Mouse (Mus musculus): Measurements from ENCODE around the gene Cd68. TPM values are rescaled to one million over a fixed set of nuclear protein-coding genes. Genes with fewer than 3 reads are reported as not detected.
A peak's percentile ranks its signal among the peaks of the same experiment; 100 is the strongest.
"Not testable (repeated sequence)": the region's sequence is repeated elsewhere in the genome, so short reads cannot be mapped to it uniquely, and the experiment has no call there.

Cd68 gene
- total RNA-seq, 2 experiments from 2014 or later = 11.9 to 13.5 TPM

DNA sequence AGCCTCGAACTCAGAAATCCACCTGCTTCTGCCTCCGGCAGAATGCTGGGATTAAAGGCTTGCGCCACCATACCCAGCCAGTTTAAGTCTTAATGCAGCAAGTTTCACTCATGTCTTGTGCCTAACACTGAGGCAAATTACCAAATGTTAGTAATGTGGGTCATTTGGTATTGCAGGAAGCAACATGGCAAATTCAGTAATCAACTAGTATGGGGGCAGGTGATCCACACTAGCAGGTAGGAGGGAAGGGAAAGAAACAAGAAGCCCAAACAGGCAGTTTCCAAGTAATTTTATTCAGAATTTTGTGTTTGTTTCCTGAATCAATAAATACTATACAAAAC lies 682 bp upstream of the Cd68 start:
- no peak for DNase-seq

DNA sequence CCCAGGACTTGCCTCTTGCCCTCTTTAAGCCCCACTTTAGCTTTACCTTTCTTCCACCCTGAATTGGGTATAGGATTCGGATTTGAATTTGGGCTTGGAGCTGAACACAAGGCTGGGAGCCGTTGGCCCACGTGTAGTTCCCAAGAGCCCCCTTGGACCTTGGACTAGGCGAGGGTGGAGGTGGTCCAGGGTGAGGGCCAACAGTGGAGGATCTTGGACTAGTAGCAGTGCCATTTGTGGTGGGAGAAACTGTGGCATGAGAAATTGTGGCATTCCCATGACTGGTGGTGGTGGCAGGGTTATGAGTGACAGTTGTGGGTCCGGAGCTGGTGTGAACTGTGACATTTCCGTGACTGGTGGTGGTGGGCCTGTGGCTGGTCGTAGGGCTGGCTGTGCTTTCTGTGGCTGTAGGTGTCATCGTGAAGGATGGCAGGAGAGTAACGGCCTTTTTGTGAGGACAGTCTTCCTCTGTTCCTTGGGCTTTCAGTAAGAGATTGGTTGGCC lies 444 bp downstream of the Cd68 start:
- DNase-seq = no peak

DNA sequence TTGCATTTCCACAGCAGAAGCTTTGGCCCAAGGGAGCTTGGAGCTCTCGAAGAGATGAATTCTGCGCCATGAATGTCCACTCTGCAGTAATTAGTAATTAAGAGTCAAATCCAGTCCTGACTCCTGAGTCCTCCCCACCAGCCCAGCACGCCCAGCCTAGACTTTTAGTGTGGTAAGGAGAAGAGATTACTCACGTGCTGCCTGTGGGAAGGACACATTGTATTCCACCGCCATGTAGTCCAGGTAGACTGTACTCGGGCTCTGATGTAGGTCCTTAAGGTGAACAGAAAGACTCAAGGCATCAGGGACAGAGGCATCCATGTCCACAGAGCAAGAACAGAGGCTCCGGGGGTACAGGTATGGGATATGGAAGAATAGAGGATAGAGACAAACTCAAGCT lies 1.1 kb downstream of the Cd68 start:
- DNase-seq = no peak

DNA sequence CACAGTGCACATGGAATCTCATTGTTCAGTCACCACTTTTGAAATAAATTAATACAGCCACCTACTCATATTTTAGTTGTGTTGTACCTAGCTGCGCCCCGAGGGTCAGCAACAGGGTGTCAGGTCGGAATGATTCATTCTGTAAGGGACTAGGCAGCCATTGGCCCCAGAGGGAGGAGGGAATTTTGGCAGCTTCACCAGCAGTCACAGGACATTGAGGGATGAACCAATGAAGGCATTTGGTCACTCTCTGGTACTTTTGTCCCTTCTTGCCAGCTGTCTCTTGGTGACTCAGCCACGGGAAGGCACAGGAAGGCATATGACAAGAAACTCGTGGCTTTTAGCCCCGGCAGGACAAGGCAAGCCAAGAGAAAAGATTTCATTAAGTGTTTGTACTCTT lies 2.2 kb downstream of the Cd68 start:
- no peak for DNase-seq

DNA sequence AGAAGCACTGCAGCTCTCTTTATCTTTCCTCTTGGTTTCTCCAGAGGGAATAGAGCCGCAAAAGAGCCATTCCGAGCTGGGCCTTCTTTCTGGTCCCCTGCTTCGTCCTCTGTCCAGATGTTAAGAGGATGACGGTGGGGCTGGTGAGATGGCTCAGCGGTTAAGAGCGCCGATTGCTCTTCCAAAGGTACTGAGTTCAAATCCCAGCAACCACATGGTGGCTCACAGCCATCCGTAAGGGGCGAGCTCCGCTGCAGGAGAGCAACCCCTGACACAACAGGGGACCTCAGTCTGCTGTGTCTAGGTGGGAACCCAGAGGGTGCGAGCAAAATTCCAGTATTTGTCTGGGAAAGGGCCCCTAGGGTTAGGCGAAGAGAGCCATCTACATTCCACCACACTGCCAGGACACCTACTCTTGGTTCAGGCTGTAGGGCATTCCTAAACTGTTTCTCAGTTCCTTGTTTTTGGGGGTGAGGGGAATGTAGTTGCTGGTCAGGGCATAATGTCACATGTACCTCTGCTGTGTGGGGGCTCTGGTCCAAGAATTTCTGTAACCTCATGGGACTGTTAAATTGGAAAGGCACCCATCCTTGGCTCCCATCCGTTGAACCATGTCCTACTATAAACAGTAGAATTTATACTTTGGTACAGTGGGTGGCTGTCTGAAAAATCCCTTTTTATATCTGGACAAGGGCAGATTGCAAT lies 2.8 kb downstream of the Cd68 start:
- no peak for DNase-seq

DNA sequence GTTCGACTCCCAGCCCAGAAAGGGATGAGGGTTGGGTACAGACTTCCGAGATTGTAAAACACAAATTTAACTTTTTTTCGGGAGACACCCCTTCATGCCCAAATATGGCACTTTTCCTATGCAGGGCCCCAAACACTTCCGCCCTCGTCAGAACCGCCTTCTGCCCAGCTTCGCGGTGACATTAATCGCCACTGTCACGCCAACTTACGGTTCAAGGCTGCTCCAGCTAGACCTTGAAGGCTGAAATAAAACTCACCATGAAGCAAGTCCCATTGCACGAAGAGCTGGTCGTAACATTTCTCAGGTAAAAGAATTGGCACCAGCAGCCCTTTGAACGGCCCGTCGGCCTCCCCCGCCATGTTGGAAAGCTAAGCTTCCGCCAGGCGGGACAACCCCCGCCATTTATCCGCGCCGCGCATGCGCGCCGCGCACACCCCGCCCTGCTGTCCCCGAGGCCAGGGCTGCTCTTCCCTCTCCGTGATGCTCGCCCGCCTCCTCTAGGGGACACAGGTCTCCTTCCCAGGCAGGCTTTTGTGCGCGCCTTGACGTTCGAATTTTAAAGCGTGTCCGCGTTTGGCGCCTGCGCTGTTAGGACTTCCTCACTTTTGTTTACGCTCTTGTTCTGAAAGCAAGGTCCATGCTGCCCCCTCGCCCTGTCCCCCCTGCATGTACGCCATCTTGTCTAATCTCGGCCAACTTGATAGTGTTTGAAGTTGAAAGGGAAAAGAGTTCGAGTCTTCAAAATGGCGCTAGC lies 3.6 kb downstream of the Cd68 start, which contains the start of gene Mpdu1:
Gene Mpdu1, minus strand, starts transcription at position 430 of the 754 bp plus-strand sequence.
- DNase-seq = peak; percentile 94 to 95

DNA sequence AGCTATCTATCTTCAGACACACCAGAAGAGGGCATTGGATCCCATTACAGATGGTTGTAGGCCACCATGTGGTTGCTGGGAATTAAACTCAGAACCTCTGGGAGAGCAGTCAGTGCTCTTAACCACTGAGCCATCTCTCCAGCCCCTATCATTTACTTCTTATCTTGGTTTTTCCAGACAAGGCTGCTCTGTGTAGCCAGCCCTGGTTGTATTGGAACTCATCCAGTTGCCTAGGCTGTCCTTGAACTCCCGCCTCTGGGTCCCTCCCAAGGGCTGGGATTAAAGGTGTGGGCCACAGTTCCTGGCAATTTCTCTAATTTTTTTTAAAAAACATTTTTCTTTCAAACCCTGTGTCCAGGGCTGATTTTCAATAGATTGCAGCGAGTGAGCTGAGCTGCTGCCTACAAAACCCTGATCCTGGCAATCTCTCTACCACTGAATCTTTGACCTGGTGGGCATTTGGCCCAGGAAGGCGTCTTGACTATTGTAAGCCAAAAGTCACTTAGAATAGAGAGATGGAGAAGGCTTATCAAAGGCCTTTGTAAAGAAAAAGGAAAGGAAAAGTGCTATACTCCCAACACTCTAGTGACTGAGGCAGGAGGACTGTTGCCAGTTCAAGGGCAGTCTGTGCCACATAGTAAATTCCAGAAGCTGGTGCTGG lies 4.6 kb downstream of the Cd68 start:
- DNase-seq = no peak

DNA sequence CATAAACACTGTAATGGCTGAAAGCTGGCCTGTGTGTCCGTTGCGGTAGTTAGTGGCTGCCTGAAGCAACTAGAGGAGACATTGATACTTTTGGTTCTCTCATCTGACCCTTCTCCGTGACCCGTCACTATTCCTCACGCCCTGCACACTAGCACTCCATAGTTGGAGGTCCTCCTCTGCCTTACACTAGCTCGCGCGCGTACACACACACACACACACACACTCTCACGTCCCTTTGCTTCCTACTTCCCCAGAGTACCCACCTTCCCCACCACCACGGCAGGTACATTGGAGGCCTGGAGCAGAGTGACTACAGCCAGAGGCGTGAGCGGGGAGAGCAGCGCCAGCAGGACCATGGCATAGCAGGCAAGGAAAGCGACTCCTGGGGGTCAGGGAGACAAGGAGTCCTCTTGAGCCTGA lies 8.5 kb downstream of the Cd68 start:
- no peak for DNase-seq

DNA sequence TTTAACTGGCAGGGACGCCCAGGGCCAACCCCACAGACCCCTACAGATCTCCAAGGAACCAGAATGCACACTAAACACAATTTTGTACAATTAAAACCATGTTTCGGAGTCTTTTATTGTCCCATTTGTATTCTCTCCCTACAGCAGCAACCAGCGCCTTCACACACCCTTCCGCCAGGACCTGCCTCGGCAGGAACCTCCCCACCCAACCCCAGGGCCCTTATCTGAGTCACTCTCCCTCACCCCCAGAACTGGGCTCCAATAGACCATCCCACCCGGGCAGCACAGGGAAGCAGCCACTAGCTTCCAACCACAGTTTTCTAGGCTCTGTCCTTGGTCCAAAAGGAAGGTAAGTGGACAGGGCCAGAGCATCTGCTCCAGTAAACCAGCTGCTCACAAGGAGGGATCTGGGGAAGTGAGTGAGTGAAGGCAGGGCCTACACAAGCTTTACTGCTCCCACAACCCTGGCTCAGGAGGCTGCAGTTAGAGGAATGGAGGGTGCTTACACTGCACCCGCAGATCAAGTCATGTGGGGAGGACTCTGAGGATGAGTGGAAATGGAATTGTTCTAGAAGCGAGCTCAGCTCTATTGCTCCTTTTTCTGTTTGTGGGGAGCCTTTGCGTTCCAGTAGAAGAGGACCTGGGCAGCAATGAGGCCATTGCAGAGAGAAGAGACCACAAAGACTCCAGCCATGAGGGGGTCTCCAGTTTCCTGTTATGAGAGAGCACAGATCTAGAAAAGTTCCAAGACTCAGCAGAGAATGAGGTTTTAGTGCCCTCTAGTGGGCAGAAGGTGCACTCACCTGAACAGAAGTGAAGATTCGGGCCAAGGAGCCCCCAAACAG lies 9.1 kb downstream of the Cd68 start:
- DNase-seq = no peak

DNA sequence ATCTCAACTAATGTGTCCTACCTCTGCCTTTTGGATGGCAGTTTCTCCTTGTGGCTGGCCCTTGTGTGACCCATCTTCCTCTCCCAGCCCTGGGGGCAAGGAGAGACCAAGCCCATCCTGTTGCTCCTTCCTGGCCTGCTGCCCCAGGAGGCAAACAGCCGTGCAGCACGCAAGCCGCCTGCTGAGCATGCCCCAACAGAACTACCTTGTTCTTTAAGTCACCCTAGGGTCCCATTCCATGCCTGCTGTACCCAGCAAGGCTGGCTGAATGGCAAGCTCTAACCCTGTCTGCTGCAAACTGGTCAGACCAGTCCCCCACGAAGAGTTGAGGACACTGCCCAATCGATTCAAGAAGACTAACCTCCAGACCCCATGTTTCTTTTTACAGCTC lies 9.9 kb downstream of the Cd68 start:
- no peak for DNase-seq

DNA sequence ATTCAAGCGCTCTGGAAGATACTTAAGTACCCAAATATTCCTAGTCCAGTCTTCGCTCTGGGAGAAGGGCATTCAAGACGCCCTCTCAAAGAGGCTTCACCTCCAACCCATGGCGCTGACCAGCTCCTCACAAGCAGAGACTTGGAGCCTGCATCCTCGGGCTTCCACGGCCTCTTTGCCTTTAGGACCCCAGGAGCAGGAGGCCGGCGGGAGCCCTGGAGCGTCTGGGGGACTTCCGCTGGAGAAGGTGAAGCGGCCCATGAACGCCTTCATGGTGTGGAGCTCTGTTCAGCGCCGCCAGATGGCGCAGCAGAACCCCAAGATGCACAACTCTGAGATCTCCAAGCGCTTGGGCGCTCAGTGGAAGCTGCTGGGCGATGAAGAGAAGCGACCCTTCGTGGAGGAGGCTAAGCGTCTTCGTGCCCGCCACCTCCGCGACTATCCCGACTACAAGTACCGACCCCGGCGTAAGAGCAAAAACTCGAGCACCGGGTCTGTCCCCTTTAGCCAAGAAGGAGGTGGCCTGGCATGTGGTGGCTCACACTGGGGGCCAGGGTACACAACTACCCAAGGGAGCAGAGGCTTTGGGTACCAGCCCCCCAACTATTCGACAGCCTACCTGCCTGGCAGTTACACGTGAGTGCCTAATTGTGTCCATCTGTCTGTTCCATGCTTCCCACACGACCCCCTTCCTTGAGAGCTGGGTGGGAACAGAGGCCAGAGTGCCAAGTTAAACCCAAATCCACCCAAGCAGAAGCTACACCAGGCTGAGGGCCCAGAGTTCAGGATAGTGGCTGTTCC lies 10.5 kb downstream of the Cd68 start, which contains the start of gene Sox15:
Gene Sox15, plus strand, starts transcription at position 51 of the 801 bp plus-strand sequence.
- peak; percentile 69 to 74 for DNase-seq

DNA sequence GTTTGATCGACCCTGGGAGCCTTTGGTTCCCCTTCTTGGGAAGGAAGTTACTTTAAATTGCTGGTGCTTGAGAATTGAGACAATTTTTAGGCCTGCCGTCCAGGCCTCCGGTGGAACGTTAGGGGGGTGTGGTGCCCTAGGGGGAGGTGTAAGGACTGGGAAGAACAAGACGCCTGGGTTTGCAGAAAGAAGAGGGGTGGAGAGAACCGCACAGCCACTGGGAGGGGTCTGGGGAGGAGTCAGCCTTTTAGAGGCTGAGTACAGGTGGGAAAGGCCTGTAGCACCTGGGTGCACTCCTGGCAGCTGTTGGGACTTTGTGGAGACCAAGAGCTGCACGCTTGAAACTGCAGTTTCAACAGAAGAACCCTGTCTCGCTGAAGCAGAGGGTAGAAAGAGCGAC lies 11.2 kb downstream of the Cd68 start:
- no peak for DNase-seq

DNA sequence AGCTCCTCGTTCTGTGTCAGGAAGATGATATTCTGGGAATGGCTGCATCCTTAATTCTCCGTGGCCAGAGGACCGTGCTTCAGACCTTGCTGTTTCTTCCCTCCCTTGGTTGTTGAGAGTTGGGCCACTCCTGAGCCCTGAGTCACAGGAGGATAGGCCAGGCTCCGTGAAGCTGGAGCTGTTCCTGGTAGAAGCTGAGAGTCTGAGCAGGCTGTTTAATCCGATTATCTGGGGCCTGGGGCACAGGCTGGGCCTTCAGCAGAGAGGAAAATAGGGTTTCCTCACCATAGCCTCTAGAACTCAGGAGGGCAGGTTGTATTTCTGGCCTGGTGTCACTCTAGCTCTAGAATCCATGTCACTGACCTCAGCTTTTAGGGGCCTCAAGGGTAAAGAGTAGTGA lies 12.6 kb downstream of the Cd68 start:
- no peak for DNase-seq

DNA sequence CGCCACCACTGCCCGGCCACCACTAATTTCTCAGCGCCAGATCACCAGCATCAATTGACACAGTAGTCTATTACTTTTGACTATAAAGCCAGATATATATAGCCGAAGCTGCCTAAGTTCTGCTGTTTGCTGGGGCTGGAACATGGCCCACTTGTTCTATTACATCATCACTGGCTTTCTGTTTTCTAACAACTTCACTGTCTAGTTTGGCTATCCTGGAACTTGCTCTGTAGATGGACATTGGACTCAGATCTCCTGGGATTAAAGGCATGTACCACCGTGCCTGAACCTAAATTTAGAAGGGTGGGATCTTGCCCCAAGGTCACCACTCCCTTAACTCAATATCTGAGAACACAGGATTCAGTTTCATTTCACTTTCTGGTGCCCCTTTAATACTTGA lies 20.1 kb downstream of the Cd68 start:
- no peak for DNase-seq

DNA sequence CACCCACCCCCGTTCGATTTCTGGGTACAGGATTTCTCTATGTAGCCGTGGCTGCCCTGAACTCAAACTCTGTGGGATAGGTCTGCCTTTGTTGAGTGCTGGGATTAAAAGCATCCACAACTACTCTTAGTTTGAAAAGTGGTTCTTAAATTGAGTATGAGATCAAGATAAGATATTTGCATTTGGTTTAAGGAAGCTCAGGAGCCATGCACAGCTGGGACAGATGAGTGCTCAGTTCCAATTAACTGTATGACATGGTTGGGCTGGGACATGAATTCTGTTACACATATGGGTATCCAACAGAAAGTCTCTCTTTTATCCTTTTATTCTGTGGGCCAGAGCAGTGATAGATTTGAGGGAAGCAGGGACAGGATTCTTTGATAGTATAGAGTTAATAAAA lies 30.5 kb downstream of the Cd68 start:
- DNase-seq = no peak

DNA sequence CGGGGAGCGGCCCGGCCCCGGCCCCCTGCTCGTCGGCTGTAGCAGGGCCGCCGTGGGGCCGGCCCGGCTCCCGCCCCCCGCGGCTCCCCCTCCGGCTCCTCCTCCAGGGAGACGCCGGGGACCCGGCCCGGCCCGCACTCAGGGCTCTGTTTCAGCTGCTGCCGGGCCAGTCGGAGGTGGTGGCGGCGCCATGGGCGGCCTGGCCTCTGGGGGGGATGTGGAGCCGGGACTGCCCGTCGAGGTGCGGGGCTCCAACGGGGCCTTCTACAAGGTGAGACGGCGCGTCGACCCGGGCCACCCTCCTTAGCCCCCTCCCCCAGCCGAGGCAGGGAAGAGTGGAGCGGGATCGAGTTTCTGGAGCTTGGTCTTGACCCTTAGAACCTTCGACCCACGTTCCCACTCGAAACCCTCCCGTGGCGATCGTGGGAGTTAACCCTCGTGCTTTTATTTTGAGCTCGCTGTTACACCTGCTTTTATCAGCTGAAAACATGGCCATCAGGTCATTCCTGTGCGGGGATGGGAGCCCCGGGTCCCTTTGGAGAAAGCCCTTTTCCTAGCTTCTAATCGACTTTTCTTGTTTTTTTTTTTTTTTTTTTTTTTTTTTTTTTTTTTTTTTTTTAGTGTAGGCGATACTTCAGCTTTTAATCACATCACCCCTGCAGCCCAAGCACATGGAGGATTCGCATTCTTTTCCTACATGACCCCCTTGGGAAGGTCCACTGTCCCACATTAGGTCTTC lies 32.7 kb downstream of the Cd68 start:
- DNase-seq = peak in 1 of 2 experiments; percentile 53

DNA sequence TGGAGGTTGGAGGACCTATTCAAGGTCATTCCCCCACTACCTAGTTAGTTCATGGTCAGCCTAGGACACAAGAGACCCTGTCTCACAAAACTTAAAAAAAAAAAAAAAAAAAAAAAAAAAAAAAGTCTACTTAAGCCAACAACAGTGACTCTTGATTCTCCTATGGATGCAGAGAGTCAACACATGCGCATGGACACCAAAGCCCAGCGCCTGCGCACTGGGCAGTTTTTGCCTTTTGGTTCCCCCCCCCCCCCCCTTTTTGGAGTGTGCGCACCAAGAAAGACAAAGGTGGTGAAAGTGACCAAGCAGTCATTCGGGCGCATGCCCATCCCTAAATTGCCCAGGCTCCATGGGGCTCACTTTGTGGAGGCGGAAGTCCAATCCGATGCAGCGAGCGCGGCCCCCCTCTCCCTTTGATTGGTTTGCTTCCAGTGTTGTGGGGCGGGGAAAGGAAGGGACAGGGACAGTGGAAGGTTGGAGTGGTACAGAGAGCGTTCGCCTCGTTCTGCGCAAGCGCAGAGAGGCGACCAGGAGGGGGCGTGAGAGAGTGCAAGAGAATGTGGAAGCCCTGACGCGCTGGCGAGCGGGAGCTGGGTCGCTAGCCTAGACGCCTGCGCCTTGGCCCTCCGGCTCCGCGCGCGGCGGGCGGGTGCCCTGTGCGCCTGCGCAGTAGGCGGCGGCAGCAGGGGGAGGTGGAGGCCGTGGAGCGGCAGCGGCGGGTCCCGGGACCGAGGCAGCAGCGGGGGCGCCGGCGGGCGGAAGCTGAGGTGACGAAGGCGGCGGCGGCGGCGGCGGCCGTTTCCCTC lies 33.5 kb downstream of the Cd68 start, which contains the start of gene Fxr2:
Gene Fxr2, plus strand, starts transcription at position 707 of the 806 bp plus-strand sequence.
- DNase-seq = peak; percentile 100

DNA sequence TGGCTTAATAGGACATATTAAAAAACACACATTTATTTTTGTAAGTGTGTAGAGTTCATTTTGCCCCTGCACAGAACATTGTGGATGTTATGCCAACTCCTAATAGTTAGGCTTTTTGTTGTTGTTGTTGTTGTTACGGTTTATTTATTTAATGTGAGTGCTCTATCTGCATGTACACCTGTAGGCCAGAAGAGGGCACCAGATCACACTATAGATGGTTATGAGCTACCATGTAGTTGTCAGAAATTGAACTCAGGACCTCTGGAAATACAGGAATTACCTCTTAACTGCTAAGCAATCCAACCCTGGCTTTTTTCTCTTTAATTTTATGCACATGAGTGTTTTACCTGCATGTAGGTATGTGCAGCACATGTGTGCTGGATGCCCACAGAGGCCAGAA lies 36.2 kb downstream of the Cd68 start:
- no peak for DNase-seq

DNA sequence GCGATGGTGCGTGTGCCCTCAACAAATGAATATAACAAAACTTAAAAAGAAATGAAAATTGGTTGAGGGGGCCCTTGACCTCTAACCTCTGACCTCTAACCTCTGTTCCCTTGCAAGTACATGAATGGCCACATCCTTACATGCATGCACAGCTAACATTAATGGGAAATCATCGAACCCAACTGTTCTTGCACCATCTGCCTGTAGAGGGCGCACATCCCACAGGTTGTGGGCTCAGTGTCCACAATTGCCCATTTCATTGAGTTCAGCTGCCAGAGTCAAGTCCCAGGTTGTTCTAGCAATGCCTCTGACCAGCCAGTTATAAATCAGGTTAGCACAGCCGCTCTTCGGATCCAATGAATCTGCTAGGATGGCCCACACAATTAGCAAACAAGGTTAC lies 37.7 kb downstream of the Cd68 start:
- peak; percentile 50 to 64 for DNase-seq

DNA sequence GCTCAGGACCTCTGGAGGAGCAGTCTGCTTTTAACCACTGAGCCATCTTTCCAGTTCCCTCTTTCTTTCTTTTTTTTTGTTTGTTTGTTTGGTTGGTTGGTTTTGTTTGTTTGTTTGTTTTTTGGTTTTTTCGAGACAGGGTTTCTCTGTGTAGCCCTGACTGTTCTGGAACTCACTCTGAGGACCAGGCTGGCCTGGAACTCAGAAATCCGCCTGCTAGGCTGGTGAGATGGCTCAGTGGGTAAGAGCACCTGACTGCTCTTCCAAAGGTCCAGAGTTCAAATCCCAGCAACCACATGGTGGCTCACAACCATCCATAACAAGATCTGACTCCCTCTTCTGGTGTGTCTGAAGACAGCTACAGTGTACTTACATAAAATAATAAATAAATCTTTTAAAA lies 41.6 kb downstream of the Cd68 start:
- DNase-seq = not testable (repeated sequence)

Measured in layer of hippocampus, postnatal 36 days (tissue).